Mouse (Mus musculus) kidney, postnatal 0 days (tissue): ENCODE measurements at regions not wholly inside any gene's neighbourhood (a gene's known extent, or its start where the extent isn't known, plus 50 kb on each side); places are given as distances from the start of the nearest gene placed in this dataset.

Source experiments
- ATAC-seq: fragments of 200-750 bp; cut with Nextera tagmentation; replicated peaks from 2 replicates; pipeline ENCODE4 v1.8.0; 2017; ENCODE audit warnings: low read depth, moderate number of reproducible peaks, moderate TSS enrichment, moderate library complexity; ENCODE audit not compliant: low FRiP score
- DNase-seq: peaks from one replicate; pipeline ENCODE4 v3.0.0-alpha.2; 2016; ENCODE audit warnings: low spot score
- H3K27ac ChIP-seq: fragments of 300-500 bp; sonication (generic); 2 replicates; pipeline ENCODE4 v1.5.1; 2014; ENCODE audit warnings: mild to moderate bottlenecking
- H3K27me3 ChIP-seq: fragments of 300-500 bp; sonication (generic); 2 replicates; pipeline ENCODE4 v1.6.1; 2014; ENCODE audit warnings: low read length, mixed read lengths; ENCODE audit not compliant: insufficient read depth
- H3K36me3 ChIP-seq: fragments of 300-500 bp; sonication (generic); 2 replicates; pipeline ENCODE4 v1.6.1; 2014; ENCODE audit warnings: low read length, mixed read lengths; ENCODE audit not compliant: insufficient read depth
- H3K4me1 ChIP-seq: fragments of 300-500 bp; sonication (generic); replicated peaks from 2 replicates; pipeline ENCODE4 v1.6.1; 2014; ENCODE audit warnings: antibody characterized with exemption, low read length, mixed read lengths; ENCODE audit not compliant: insufficient read depth
- H3K4me2 ChIP-seq: fragments of 300-500 bp; sonication (generic); 2 replicates; pipeline ENCODE4 v1.6.1; 2014; ENCODE audit warnings: mild to moderate bottlenecking, low read length, moderate library complexity, mixed read lengths
- H3K4me3 ChIP-seq: fragments of 300-500 bp; sonication (generic); replicated peaks from 2 replicates; pipeline ENCODE4 v1.5.1; 2014; ENCODE audit warnings: low read depth, low read length
- H3K9ac ChIP-seq: fragments of 300-500 bp; sonication (generic); 2 replicates; pipeline ENCODE4 v1.6.1; 2014; ENCODE audit warnings: low read depth, low read length
- H3K9me3 ChIP-seq: fragments of 300-500 bp; sonication (generic); replicated peaks from 2 replicates; pipeline ENCODE4 v1.6.1; 2016; ENCODE audit warnings: low read length, inconsistent platforms, mixed read lengths
- CTCF ChIP-seq: IDR thresholded peaks from 2 replicates; pipeline ENCODE4 v1.5.1; 2016; ENCODE audit warnings: antibody characterized with exemption, low read depth, mild to moderate bottlenecking, moderate library complexity
- WGBS: fragments of 180-500 bp; shearing (Covaris S2); extraction: QIAGEN DNeasy Blood & Tissue Kit; methylation state at CpG from one replicate; pipeline ENCODE4 v1.1.7; 2014; 5-methylcytosine and 5-hydroxymethylcytosine counted together

- Histone ChIP-seq H3K9ac (no peak overlapping the region), H3K4me1 (no peaks in the 10 kb centered on the region), H3K27ac (no peak overlapping the region), H3K4me3 (no peak overlapping the region), H3K27me3 (no peaks in the 10 kb centered on the region), H3K4me2 (no peak overlapping the region), H3K9me3 (no peaks in the 10 kb centered on the region), H3K36me3 (no peaks in the 10 kb centered on the region)
- WGBS: 35% methylated on average over 13 of the region's 13 CpGs
- TF ChIP-seq CTCF: no peak
- ATAC-seq: no peak
- no peak for DNase-seq
Measured at GRCm38 (mm10) chr4:142694926-142695325, 455.7 kb upstream of the Kazn start.

GRCm38 (mm10) chr4:142688241-142688640 is 449.0 kb upstream of the Kazn start:
- no peak overlapping the region for H3K4me2 ChIP-seq
- no peak overlapping the region for H3K4me3 ChIP-seq
- H3K4me1 ChIP-seq: no peaks in the 10 kb centered on the region
- ATAC-seq: no peak
- no peak for TF ChIP-seq CTCF
- WGBS: 84% methylated on average over 6 of the region's 6 CpGs
- H3K27ac ChIP-seq: no peak overlapping the region
- H3K27me3 ChIP-seq: no peaks in the 10 kb centered on the region
- H3K36me3 ChIP-seq: no peaks in the 10 kb centered on the region
- H3K9me3 ChIP-seq: no peaks in the 10 kb centered on the region
- DNase-seq: no peak
- no peak overlapping the region for H3K9ac ChIP-seq

GRCm38 (mm10) chr4:142677426-142677825 is 438.2 kb upstream of the Kazn start:
- no peak for TF ChIP-seq CTCF
- Histone ChIP-seq H3K9me3 (no peaks in the 10 kb centered on the region), H3K9ac (no peak overlapping the region), H3K4me3 (no peak overlapping the region), H3K4me1 (no peaks in the 10 kb centered on the region), H3K27me3 (no peaks in the 10 kb centered on the region), H3K27ac (no peak overlapping the region), H3K36me3 (no peaks in the 10 kb centered on the region), H3K4me2 (no peak overlapping the region)
- WGBS: 92% methylated on average over 4 of the region's 4 CpGs
- no peak for ATAC-seq
- no peak for DNase-seq

GRCm38 (mm10) chr4:142674641-142675465 is 435.7 kb upstream of the Kazn start:
- no peak for ATAC-seq
- H3K4me3 ChIP-seq: no peak overlapping the region
- no peaks in the 10 kb centered on the region for H3K36me3 ChIP-seq
- TF ChIP-seq CTCF: no peak
- H3K27me3 ChIP-seq: no peaks in the 10 kb centered on the region
- no peak overlapping the region for H3K27ac ChIP-seq
- no peak overlapping the region for H3K4me2 ChIP-seq
- DNase-seq: peak; percentile 22
- no peak overlapping the region for H3K9ac ChIP-seq
- 48% methylated on average over 22 of the region's 22 CpGs for WGBS
- no peaks in the 10 kb centered on the region for H3K4me1 ChIP-seq
- no peaks in the 10 kb centered on the region for H3K9me3 ChIP-seq

GRCm38 (mm10) chr4:142671872-142672458 is 432.8 kb upstream of the Kazn start:
- Histone ChIP-seq H3K27ac (no peak overlapping the region), H3K4me3 (no peak overlapping the region), H3K27me3 (no peaks in the 10 kb centered on the region), H3K36me3 (no peaks in the 10 kb centered on the region), H3K9me3 (no peaks in the 10 kb centered on the region), H3K9ac (no peak overlapping the region), H3K4me2 (no peak overlapping the region), H3K4me1 (no peaks in the 10 kb centered on the region)
- ATAC-seq (peak; percentile 40; the same call in 1 of the 2 replicates), DNase-seq (peak; percentile 79)
- 37% methylated on average over 8 of the region's 8 CpGs for WGBS
- no peak for TF ChIP-seq CTCF

- TF ChIP-seq CTCF: no peak
- Histone ChIP-seq H3K4me2 (no peak overlapping the region), H3K4me3 (no peak overlapping the region), H3K9ac (no peak overlapping the region), H3K27me3 (no peaks in the 10 kb centered on the region), H3K36me3 (no peaks in the 10 kb centered on the region), H3K27ac (no peak overlapping the region), H3K9me3 (no peaks in the 10 kb centered on the region), H3K4me1 (no peaks in the 10 kb centered on the region)
- no peak for ATAC-seq
- 51% methylated on average over 4 of the region's 4 CpGs for WGBS
- DNase-seq: no peak
Measured at GRCm38 (mm10) chr4:142664781-142665180, 425.6 kb upstream of the Kazn start.
